Mouse (Mus musculus) small intestine, adult 2 months (tissue): Measurements from ENCODE around the gene Fasn.

Experiments
- CTCF ChIP-seq: fragments of 200-500 bp; IDR thresholded peaks from 2 replicates; pipeline ENCODE4 v1.5.1; 2012; ENCODE audit warnings: low read depth, mild to moderate bottlenecking, control low read depth, inconsistent platforms, low read length, moderate library complexity, mixed read lengths; ENCODE audit not compliant: insufficient replicate concordance, insufficient read length; ENCODE audit errors: extremely low read depth
- POLR2A ChIP-seq: fragments of 200-500 bp; IDR thresholded peaks from 2 replicates; pipeline ENCODE4 v1.6.1; 2012; ENCODE audit warnings: low read depth, mild to moderate bottlenecking, control low read depth, inconsistent platforms, low read length, moderate library complexity

GRCm38 (mm10) chr11:120812068-120812467, 12.3 kb downstream of the Fasn start:
- TF ChIP-seq POLR2A = no peak
- TF ChIP-seq CTCF = no peak
